Comparison of ENCODE assay signal across 34 mouse cellular contexts in genomic region chrX:96417733-96418132, GRCm38 (mm10). TPM values are rescaled to one million over a fixed set of nuclear protein-coding genes. Genes with fewer than 3 reads are reported as not detected.
A peak's percentile ranks its signal among the peaks of the same experiment; 100 is the strongest.
DNase-seq lines count a peak whose midpoint lies in the region; ATAC-seq and TF ChIP-seq lines count a peak whose summit lies in the region.
"Had no signal": no experiment of that assay in that cellular context is flagged by ENCODE, and none has a peak within 500 bp of the region (broad histone marks: within the 10 kb centered on the region; RNA-seq: fewer than 3 reads in every experiment).

No protein-coding gene starts in this region.

- H3K4me2 ChIP-seq in liver, embryonic 14.5 days (ENCODE audit: low read depth): no peak overlapping the region
- H3K4me2 ChIP-seq: heart, embryonic 15.5 days; intestine, embryonic 15.5 days; limb, embryonic 15.5 days; midbrain, embryonic 13.5 days had no signal

- peak; percentile 86 to 89 for TF ChIP-seq EP300 in MEL (IDR thresholded peaks at IDR 0.05; ENCODE audit: low read depth in 1 of 2, low read length in 2 of 2)
- no peak for TF ChIP-seq EP300 in liver, embryonic 14.5 days (IDR thresholded peaks at IDR 0.05; ENCODE audit: low read depth)

- WGBS in liver, embryonic 14.5 days (ENCODE audit: insufficient replicate concordance): 29% methylated on average over 1 of the region's 1 CpGs

- H3K36me3 ChIP-seq in MEL (ENCODE audit: control insufficient read depth in 1 of 2, insufficient read depth in 2 of 2, low read length in 2 of 2): peaks cover 0 to 15% of the 10 kb centered on the region in 2 experiments; a peak in 2 of 4 replicates
- H3K36me3 ChIP-seq in liver, embryonic 14.5 days (replicated peaks; ENCODE audit: control insufficient read depth, insufficient read depth, low read depth): no peaks in the 10 kb centered on the region
- H3K36me3 ChIP-seq: heart, embryonic 10.5 days; heart, embryonic 15.5 days; intestine, embryonic 15.5 days; limb, embryonic 10.5 days; limb, embryonic 15.5 days; midbrain, embryonic 13.5 days had no signal

- TF ChIP-seq RAD21 in MEL (IDR thresholded peaks at IDR 0.05; ENCODE audit: low read depth, low read length): no peak

- H3K27ac ChIP-seq in MEL (ENCODE audit: control insufficient read depth, low read depth, low read length): peak overlapping the region; percentile 50; the same call in 1 of the 2 replicates
- no peak overlapping the region for H3K27ac ChIP-seq in liver, embryonic 14.5 days
- H3K27ac ChIP-seq: heart, embryonic 10.5 days; heart, embryonic 15.5 days; hindbrain, postnatal 0 days; intestine, embryonic 15.5 days; layer of hippocampus, adult 2 months; limb, embryonic 10.5 days; limb, embryonic 15.5 days; macrophage; midbrain, embryonic 13.5 days had no signal

- peak; percentile 52; the same call in 1 of the 2 replicates for ATAC-seq in liver, embryonic 14.5 days (ENCODE audit: insufficient read depth)
- peak; percentile 82 for ATAC-seq in megakaryocyte-erythroid progenitor cell, adult 5-6 weeks (replicated peaks; ENCODE audit: low FRiP score, low TSS enrichment, poor library complexity, severe bottlenecking)
- ATAC-seq: forebrain, embryonic 14.5 days; hindbrain, postnatal 0 days; intestine, embryonic 15.5 days; midbrain, embryonic 13.5 days; Patski had no signal

- TF ChIP-seq CTCF in MEL (IDR thresholded peaks at IDR 0.05 in 2 of 3, conservative IDR thresholded peaks at IDR 0.05 in 1 of 3; ENCODE audit: control insufficient read depth in 1 of 3, insufficient read depth in 1 of 3, low read depth in 2 of 3, low read length in 3 of 3, poor library complexity in 1 of 3, severe bottlenecking in 1 of 3): no peak
- TF ChIP-seq CTCF in liver, embryonic 14.5 days (IDR thresholded peaks at IDR 0.05; ENCODE audit: low read depth): no peak

- no peaks in the 10 kb centered on the region for H3K9me3 ChIP-seq in MEL (replicated peaks; ENCODE audit: insufficient read depth, low read length)
- no peaks in the 10 kb centered on the region for H3K9me3 ChIP-seq in liver, embryonic 14.5 days (ENCODE audit: control insufficient read depth, low read length)
- H3K9me3 ChIP-seq: heart, embryonic 10.5 days; heart, embryonic 15.5 days; intestine, embryonic 15.5 days; limb, embryonic 10.5 days; limb, embryonic 15.5 days; midbrain, embryonic 13.5 days had no signal

- H3K27me3 ChIP-seq in MEL (ENCODE audit: control insufficient read depth in 1 of 2, insufficient read depth in 2 of 2, low read length in 2 of 2): no peaks in the 10 kb centered on the region
- H3K27me3 ChIP-seq in liver, embryonic 14.5 days (ENCODE audit: control insufficient read depth, insufficient read depth, low read length): no peaks in the 10 kb centered on the region
- H3K27me3 ChIP-seq: heart, embryonic 15.5 days; intestine, embryonic 15.5 days; limb, embryonic 15.5 days; midbrain, embryonic 13.5 days had no signal

- H3K9ac ChIP-seq in MEL (ENCODE audit: control insufficient read depth, low read depth, low read length, poor library complexity, severe bottlenecking): no peak overlapping the region
- H3K9ac ChIP-seq in liver, embryonic 14.5 days (replicated peaks): no peak overlapping the region
- H3K9ac ChIP-seq: heart, embryonic 15.5 days; intestine, embryonic 15.5 days; limb, embryonic 15.5 days; midbrain, embryonic 13.5 days had no signal

- TF ChIP-seq POLR2A in MEL (IDR thresholded peaks at IDR 0.05; ENCODE audit: control insufficient read depth in 1 of 2, insufficient read depth in 1 of 2, low read depth in 1 of 2, low read length in 2 of 2, poor library complexity in 1 of 2): no peak

- H3K4me3 ChIP-seq in MEL (ENCODE audit: control insufficient read depth in 1 of 2, insufficient read depth in 1 of 2, low read depth in 2 of 2, low read length in 2 of 2): no peak overlapping the region
- no peak overlapping the region for H3K4me3 ChIP-seq in liver, embryonic 14.5 days (ENCODE audit: insufficient read depth in 1 of 2, low read depth in 2 of 2, low read length in 2 of 2)
- H3K4me3 ChIP-seq: heart, embryonic 10.5 days; heart, embryonic 15.5 days; intestine, embryonic 15.5 days; layer of hippocampus, adult 2 months; limb, embryonic 10.5 days; limb, embryonic 15.5 days; midbrain, embryonic 13.5 days had no signal

- DNase-seq in MEL (ENCODE audit: low read depth, low spot score) (peak; percentile 35), adipocyte (ENCODE audit: low spot score) (peak; percentile 70)
- no peak for DNase-seq in liver, embryonic 14.5 days (ENCODE audit: low read depth in 3 of 3, low spot score in 3 of 3)
- no peak for DNase-seq in frontal cortex, postnatal 25 days (ENCODE audit: low spot score in 2 of 2)
- DNase-seq in layer of hippocampus, postnatal 36 days: no peak
- DNase-seq in neural tube, embryonic 10.5 days (ENCODE audit: extremely low spot score, low spot score): no peak
- DNase-seq: adrenal gland, postnatal 25 days; B cell, adult 2 months; cerebellum, adult 2 months; cerebellum, postnatal 14 days; gastrocnemius, postnatal 25 days; heart, adult 11 months; kidney, adult 2 months; kidney, postnatal 36 days; right cerebral cortex, postnatal 25 days; spleen, adult 18-20 months; thymus, postnatal 14 days had no signal

- H3K79me2 ChIP-seq in MEL (ENCODE audit: control insufficient read depth, insufficient read depth, low read length, poor library complexity): no peaks in the 10 kb centered on the region

- peaks cover 5 to 9% of the 10 kb centered on the region in 2 experiments for H3K4me1 ChIP-seq in MEL (ENCODE audit: control insufficient read depth in 1 of 2, insufficient read depth in 2 of 2, low read length in 2 of 2)
- no peaks in the 10 kb centered on the region for H3K4me1 ChIP-seq in liver, embryonic 14.5 days (replicated peaks; ENCODE audit: control insufficient read depth in 2 of 2, insufficient read depth in 2 of 2, low read length in 1 of 2)
- H3K4me1 ChIP-seq: heart, embryonic 10.5 days; heart, embryonic 15.5 days; intestine, embryonic 15.5 days; limb, embryonic 10.5 days; limb, embryonic 15.5 days; midbrain, embryonic 13.5 days had no signal

TF ChIP-seq in MEL, 35 proteins besides CTCF, POLR2A, EP300 and RAD21 (continues in another document):
- TF ChIP-seq JUND (IDR thresholded peaks at IDR 0.05; ENCODE audit: low read depth, low read length) (no peak), ZKSCAN1 (IDR thresholded peaks at IDR 0.05; ENCODE audit: low read depth, low read length) (no peak), TBP (IDR thresholded peaks at IDR 0.05; ENCODE audit: low read depth, low read length) (no peak), TCF12 (IDR thresholded peaks at IDR 0.05; ENCODE audit: low read depth, low read length) (peak; percentile 88), CHD1 (IDR thresholded peaks at IDR 0.05; ENCODE audit: low read depth, low read length) (no peak), MXI1 (IDR thresholded peaks at IDR 0.05; ENCODE audit: low read depth, low read length) (no peak), UBTF (IDR thresholded peaks at IDR 0.05; ENCODE audit: borderline replicate concordance, insufficient read depth, low read depth, low read length) (no peak), MYC (IDR thresholded peaks at IDR 0.05; ENCODE audit: low read depth, low read length) (no peak), MYB (IDR thresholded peaks at IDR 0.05; ENCODE audit: low read depth, low read length) (0 out of 2 replicates have a peak, but pooled peaks have one; percentile 17), MAFK (IDR thresholded peaks at IDR 0.05; ENCODE audit: borderline replicate concordance, low read depth, low read length) (peak; percentile 13; the same call in 1 of the 2 replicates), BHLHE40 (IDR thresholded peaks at IDR 0.05; ENCODE audit: borderline replicate concordance, low read depth, low read length) (no peak), ETS1 (IDR thresholded peaks at IDR 0.05; ENCODE audit: low read depth, low read length) (peak; percentile 67), TAL1 (IDR thresholded peaks at IDR 0.05; ENCODE audit: low read length) (peak; percentile 75), RCOR1 (IDR thresholded peaks at IDR 0.05; ENCODE audit: low read depth, low read length) (peak; percentile 77), POLR2AphosphoS2 (IDR thresholded peaks at IDR 0.05; ENCODE audit: low read length) (no peak), SIN3A (IDR thresholded peaks at IDR 0.05; ENCODE audit: low read length) (no peak), MAZ (IDR thresholded peaks at IDR 0.05; ENCODE audit: low read depth, low read length) (no peak), GABPA (IDR thresholded peaks at IDR 0.05; ENCODE audit: low read depth, low read length) (no peak), NRF1 (IDR thresholded peaks at IDR 0.05; ENCODE audit: insufficient read depth, low read depth, low read length, poor library complexity, severe bottlenecking) (no peak), USF2 (IDR thresholded peaks at IDR 0.05; ENCODE audit: borderline replicate concordance in 1 of 2, insufficient read depth in 1 of 2, low read depth in 1 of 2, low read length in 2 of 2) (no peak), NELFE (IDR thresholded peaks at IDR 0.05; ENCODE audit: low read depth, low read length) (no peak), GATA1 (IDR thresholded peaks at IDR 0.05; ENCODE audit: low read depth, low read length) (peak; percentile 73), E2F4 (IDR thresholded peaks at IDR 0.05; ENCODE audit: borderline replicate concordance, low read depth, low read length) (no peak), ZNF384 (IDR thresholded peaks at IDR 0.05; ENCODE audit: low read depth, low read length) (peak; percentile 20; the same call in 1 of the 2 replicates)

RNA-seq across cellular contexts. Expression of gene Heph, which starts 37.4 kb away (rescaled TPM):
- total RNA-seq in MEL (2012; rRNA removed): not detected in 2 replicates
- not detected for polyA plus RNA-seq in MEL (2012; ENCODE audit: insufficient read depth in 1 of 2, insufficient read length in 2 of 2, low read depth in 1 of 2, low replicate concordance in 2 of 2, missing spikeins in 1 of 2)
- 0.40 and 0.63 TPM in 2 replicates for polyA plus RNA-seq in liver, embryonic 14.5 days (2012; rRNA removed)
- 0.66 and 1.2 TPM in 2 replicates for polyA plus RNA-seq in liver, embryonic 14.5 days (2014; fragmentation: Nextera tagmentation; extraction: Ambion mirVana)
- total RNA-seq in megakaryocyte-erythroid progenitor cell, adult 5-6 weeks (2014; fragmentation: Nextera tagmentation): not detected in 2 replicates
- total RNA-seq in megakaryocyte-erythroid progenitor cell, adult 5-6 weeks (2017): not detected in 2 replicates
- 1 to 10 TPM; 3.9 to 5.1 TPM for total RNA-seq in layer of hippocampus, postnatal 36 days (2021)
- polyA plus RNA-seq: macrophage had no signal

RNA-seq across cellular contexts. Expression of gene Hsf3, which starts 38.4 kb away (rescaled TPM):
- total RNA-seq in MEL (2012; rRNA removed): not detected in 2 replicates
- polyA plus RNA-seq in MEL (2012; ENCODE audit: insufficient read depth in 1 of 2, insufficient read length in 2 of 2, low read depth in 1 of 2, low replicate concordance in 2 of 2, missing spikeins in 1 of 2): not detected
- not detected in 2 replicates for polyA plus RNA-seq in liver, embryonic 14.5 days (2012; rRNA removed)
- polyA plus RNA-seq in liver, embryonic 14.5 days (2014; fragmentation: Nextera tagmentation; extraction: Ambion mirVana): not detected in 2 replicates
- not detected in 2 replicates for total RNA-seq in megakaryocyte-erythroid progenitor cell, adult 5-6 weeks (2014; fragmentation: Nextera tagmentation)
- total RNA-seq in megakaryocyte-erythroid progenitor cell, adult 5-6 weeks (2017): not detected in 2 replicates
- total RNA-seq in layer of hippocampus, postnatal 36 days (2021): under 1 TPM in 1 of 2 experiments, not detected in 1; 0.18 TPM
- total RNA-seq: adrenal gland, postnatal 25 days; gastrocnemius, adult 18-20 months; gastrocnemius, postnatal 25 days; heart, postnatal 25 days; hindbrain, postnatal 0 days; left cerebral cortex, postnatal 10 days had no signal
- polyA plus RNA-seq: brain, embryonic 14.5 days; cerebellum, adult 2 months; forebrain, embryonic 14.5 days; macrophage; neural tube, embryonic 14.5 days; Patski had no signal

Comparison
In these comparisons a context has a peak if more than half of its experiments do, and no peak if none do; other contexts are left out.
1. DNase-seq: peak in MEL (single experiment) and adipocyte (single experiment); none in liver, embryonic 14.5 days (0 of 3), frontal cortex, postnatal 25 days (0 of 2), layer of hippocampus, postnatal 36 days (0 of 2) and neural tube, embryonic 10.5 days (single experiment).